Mouse (Mus musculus) liver, embryonic 14.5 days (tissue): ENCODE data around the gene Fbxo42.

Experiments
- CTCF ChIP-seq: IDR thresholded peaks from 2 replicates; pipeline ENCODE4 v1.5.1; 2016; ENCODE audit warnings: antibody characterized with exemption, low read depth, control low read depth
- EP300 ChIP-seq: IDR thresholded peaks from 2 replicates; pipeline ENCODE4 v1.6.1; 2016; ENCODE audit warnings: antibody characterized with exemption, low read depth

DNA sequence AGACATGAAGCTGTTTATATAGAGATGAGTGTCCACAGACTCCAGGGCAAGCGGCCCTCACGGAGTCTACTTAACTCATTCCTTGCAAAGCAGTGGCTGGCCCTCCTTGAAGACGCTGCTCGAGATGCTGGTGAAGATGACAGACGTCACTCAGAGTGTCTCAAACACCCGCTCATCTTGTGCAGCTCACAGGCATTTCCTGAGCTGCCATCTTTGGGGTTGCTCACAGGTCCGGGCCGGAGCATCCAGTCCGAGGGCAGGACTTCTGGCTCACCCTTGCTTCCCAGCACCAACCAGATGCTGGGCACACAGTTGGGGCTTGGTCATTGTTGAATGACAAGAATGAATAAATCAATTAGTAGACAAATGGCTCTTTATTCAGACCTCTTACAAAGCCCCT is 65.2 kb downstream of the Fbxo42 start:
- TF ChIP-seq CTCF = no peak
- no peak for TF ChIP-seq EP300
